In the genomic region with DNA sequence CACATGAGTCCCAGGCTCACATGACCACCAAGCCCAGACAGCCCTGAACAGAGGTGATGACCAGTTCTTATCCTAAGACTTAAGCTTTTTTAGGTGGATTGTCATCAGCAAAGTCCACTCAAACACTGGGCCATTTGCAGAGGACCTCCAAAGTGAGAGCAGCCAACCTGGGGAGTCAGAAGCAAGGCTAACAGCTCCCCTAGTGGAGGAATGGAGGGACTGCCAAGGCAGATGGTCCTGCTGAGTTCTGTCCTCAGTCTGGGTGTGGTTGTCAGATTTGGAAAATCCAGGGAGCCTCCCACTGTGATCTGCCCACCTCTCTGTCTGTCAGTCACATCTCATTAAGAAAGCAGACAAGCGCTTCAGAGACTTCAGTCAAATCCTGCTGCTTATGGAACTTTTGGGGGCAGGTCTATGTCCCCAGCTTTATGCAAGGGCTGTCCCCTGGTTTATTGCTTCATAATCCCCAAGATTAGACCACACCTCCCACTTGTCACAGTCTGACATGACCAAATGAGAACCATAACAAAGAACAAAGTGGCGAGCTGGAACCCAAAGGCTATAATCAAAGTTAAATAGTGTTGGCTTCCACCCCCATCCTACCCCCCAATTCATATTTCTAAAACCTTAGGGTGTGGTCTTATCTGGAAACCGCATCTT, we compare ENCODE assay signal across 9 mouse cellular contexts. TPM values are rescaled to one million over a fixed set of nuclear protein-coding genes. Genes with fewer than 3 reads are reported as not detected.
DNase-seq lines count a peak whose midpoint lies in the region; ATAC-seq lines count a peak whose summit lies in the region.
"Had no signal": no experiment of that assay in that cellular context is flagged by ENCODE, and none has a peak within 500 bp of the region (broad histone marks: within the 10 kb centered on the region; RNA-seq: fewer than 3 reads in every experiment).

No protein-coding gene starts in this region.

- intact Hi-C loops in gastrocnemius, postnatal 36 days (cut with DNase I), result loop anchor here (2.0 to 10.0 kb wide), 2 partner anchors 64 to 126 kb away; a partner anchor contains a TSS

- DNase-seq in gastrocnemius, postnatal 10 days, result peak; percentile 47
- no peak for DNase-seq in gastrocnemius, postnatal 36 days
- peak; percentile 9 to 40 for DNase-seq in spleen, postnatal 10 days (ENCODE audit: low spot score in 2 of 2)
- no peak for DNase-seq in spleen, postnatal 14 days (ENCODE audit: low spot score in 2 of 2)
- peak; percentile 89 for DNase-seq in cerebellum, adult 9-10 months
- peak; percentile 63 to 67 for DNase-seq in kidney, postnatal 4 days

- peak; percentile 81 for ATAC-seq in megakaryocyte, adult 5-6 weeks (ENCODE audit: poor library complexity, severe bottlenecking)
- no peak for ATAC-seq in erythroid progenitor cell, adult 5-6 weeks (replicated peaks; ENCODE audit: low FRiP score, poor library complexity, severe bottlenecking)

RNA-seq across cellular contexts. Expression of a gene that starts 20.7 kb away (rescaled TPM):
- total RNA-seq in gastrocnemius, postnatal 10 days (2021), result 1 to 10 TPM; 4.7 to 6.3 TPM
- 1 to 10 TPM in 1 of 2 experiments, under 1 TPM in 1; 0.64 to 1.6 TPM for total RNA-seq in gastrocnemius, postnatal 36 days (2021)
- not detected in 2 replicates for total RNA-seq in megakaryocyte, adult 5-6 weeks (2015)
- total RNA-seq in megakaryocyte, adult 5-6 weeks (2017), result not detected in 2 replicates
- 0.36 TPM in 1 of 2 replicates, not detected in the other for total RNA-seq in erythroid progenitor cell, adult 5-6 weeks (2015; ENCODE audit: low replicate concordance)
- not detected in 2 replicates for total RNA-seq in erythroid progenitor cell, adult 5-6 weeks (2017; ENCODE audit: low replicate concordance)

RNA-seq across cellular contexts. Expression of a gene that starts 54.0 kb away (rescaled TPM):
- total RNA-seq in gastrocnemius, postnatal 10 days (2021), result under 1 TPM in 1 of 2 experiments, not detected in 1; 0.23 TPM
- total RNA-seq in gastrocnemius, postnatal 36 days (2021), result under 1 TPM in 1 of 2 experiments, not detected in 1; 0.28 TPM
- not detected in 2 replicates for total RNA-seq in megakaryocyte, adult 5-6 weeks (2015)
- total RNA-seq in megakaryocyte, adult 5-6 weeks (2017), result not detected in 2 replicates
- not detected in 2 replicates for total RNA-seq in erythroid progenitor cell, adult 5-6 weeks (2015; ENCODE audit: low replicate concordance)
- not detected in 2 replicates for total RNA-seq in erythroid progenitor cell, adult 5-6 weeks (2017; ENCODE audit: low replicate concordance)
- total RNA-seq: adrenal gland, adult 18-20 months had no signal

Comparison
In these comparisons a context has a peak if more than half of its experiments do, and no peak if none do; other contexts are left out.
1. DNase-seq: peak in gastrocnemius, postnatal 10 days (single experiment), spleen, postnatal 10 days (2 of 2), cerebellum, adult 9-10 months (single experiment) and kidney, postnatal 4 days (2 of 2); none in gastrocnemius, postnatal 36 days (0 of 2) and spleen, postnatal 14 days (0 of 2).